Mouse (Mus musculus) cortical plate, adult 2 months (tissue): Measurements from ENCODE around the gene Zfp429. TPM values are rescaled to one million over a fixed set of nuclear protein-coding genes. Genes with fewer than 3 reads are reported as not detected.
"Not testable (repeated sequence)": the region's sequence is repeated elsewhere in the genome, so short reads cannot be mapped to it uniquely, and the experiment has no call there.

ENCODE experiments used
- H3K27ac ChIP-seq: fragments of 200-500 bp; 2 replicates; pipeline ENCODE4 v1.5.1; 2012; ENCODE audit warnings: low read length, control low read depth, inconsistent platforms; ENCODE audit not compliant: insufficient read depth
- H3K4me1 ChIP-seq: fragments of 200-500 bp; 2 replicates; pipeline ENCODE4 v1.6.1; 2011; ENCODE audit warnings: low read length; ENCODE audit not compliant: control insufficient read depth, insufficient read depth
- H3K4me3 ChIP-seq: fragments of 200-500 bp; 2 replicates; pipeline ENCODE4 v1.5.1; 2011; ENCODE audit warnings: mild to moderate bottlenecking, low read length, control low read depth; ENCODE audit not compliant: insufficient read depth
- CTCF ChIP-seq: fragments of 200-500 bp; IDR thresholded peaks from 2 replicates; pipeline ENCODE4 v1.5.1; 2011; ENCODE audit warnings: mild to moderate bottlenecking, control low read depth, low read length; ENCODE audit not compliant: insufficient read depth; ENCODE audit errors: extremely low read depth
- POLR2A ChIP-seq: fragments of 200-500 bp; IDR thresholded peaks from 2 replicates; pipeline ENCODE4 v1.6.1; 2011; ENCODE audit warnings: mild to moderate bottlenecking, low read length, control low read depth; ENCODE audit not compliant: insufficient read depth; ENCODE audit errors: extremely low read depth
- polyA plus RNA-seq: library from polyadenylated mRNA; depleted of rRNA; stranded (reverse); fragments of >200 nt; gene quantifications from 2 replicates; pipeline ENCODE4 v1.2.3, GENCODE M21; 2012; rRNA removed

The Zfp429 gene
- polyA plus RNA-seq, result 3.9 and 4.6 TPM in 2 replicates

DNA sequence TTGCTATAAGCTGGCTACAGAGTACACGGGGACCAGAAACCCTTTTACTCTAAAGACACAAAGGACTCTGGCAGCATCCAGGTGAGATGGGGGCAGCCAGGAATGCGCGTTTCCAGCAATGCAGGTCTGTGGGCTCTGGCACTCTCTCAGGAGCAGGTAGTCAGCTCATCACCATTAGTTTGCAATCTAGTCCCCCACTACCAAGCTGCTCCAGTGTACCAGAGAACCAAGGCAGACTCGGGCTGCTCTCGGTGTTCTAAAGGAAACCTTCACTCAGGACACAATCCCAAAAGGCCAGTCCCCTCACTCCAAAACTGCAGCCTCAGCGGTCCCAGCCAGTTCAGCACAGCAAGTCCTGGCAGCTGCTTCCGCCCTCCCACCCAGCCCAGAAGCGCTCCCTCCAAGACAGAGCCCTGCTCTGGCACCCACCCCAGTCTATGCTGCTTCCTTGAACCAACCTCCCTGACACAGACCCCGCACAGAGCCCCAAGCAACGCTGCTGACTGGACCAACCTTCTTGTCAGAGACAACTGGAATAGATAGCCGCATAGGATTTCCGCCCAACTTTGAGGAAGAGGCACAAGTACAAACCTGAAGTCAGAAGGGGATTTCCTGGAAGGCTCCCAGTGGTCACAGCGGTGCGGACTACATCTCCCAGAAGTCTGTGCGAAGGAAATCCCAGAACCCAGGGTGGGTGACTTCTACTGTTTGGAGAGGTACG lies at the start of gene Zfp429:
Zfp429 (minus strand) TSS at position 637 of the 721 bp plus-strand sequence.
- peak within 1 kb of the TSS; percentile 81 for H3K4me3 ChIP-seq
- H3K27ac ChIP-seq, H3K4me1 ChIP-seq: not testable (repeated sequence)

DNA sequence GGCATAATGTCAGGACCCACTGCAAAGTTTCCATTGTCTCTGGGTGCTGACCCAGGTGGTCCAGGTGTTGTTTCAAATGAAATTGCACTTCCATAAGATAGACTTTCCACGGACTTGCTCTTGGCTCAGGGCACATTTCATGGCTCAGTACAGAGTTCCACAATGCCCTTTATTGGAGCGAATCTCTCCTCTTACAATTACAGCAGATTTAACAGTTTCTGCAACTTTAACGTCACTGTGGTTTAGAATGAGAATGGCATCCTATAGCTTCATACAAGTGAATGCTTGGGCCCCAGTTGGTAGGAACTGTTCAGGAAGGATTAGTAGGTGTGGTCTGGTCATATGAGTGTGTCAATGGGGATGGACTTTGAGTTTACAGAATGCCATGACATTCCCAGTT lies 37.5 kb upstream of the Zfp429 start:
- H3K27ac ChIP-seq, H3K4me1 ChIP-seq, H3K4me3 ChIP-seq: not testable (repeated sequence)

DNA sequence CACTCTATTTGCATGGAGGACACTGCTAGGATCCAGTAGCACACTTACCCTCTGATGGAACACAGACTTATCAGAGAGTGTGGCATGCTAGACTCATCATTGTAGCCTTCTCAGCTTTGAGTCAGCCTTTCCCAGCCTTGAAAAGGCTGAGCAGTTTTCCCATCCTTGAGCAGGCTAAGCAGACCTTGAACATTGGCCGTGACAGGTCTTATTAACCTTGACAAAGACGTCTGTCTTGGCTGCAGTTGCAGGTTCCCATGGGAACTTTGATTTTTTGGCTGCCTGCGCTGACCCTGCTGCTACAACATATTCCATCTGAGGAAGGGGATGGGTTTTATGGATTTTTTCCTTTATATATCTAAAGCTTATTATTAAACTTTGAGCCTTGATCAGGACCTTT lies 28.5 kb upstream of the Zfp429 start:
- Histone ChIP-seq H3K4me3 (no peak overlapping the region), H3K4me1 (no peaks in the 10 kb centered on the region), H3K27ac (no peak overlapping the region)
- TF ChIP-seq POLR2A (no peak), CTCF (no peak)

DNA sequence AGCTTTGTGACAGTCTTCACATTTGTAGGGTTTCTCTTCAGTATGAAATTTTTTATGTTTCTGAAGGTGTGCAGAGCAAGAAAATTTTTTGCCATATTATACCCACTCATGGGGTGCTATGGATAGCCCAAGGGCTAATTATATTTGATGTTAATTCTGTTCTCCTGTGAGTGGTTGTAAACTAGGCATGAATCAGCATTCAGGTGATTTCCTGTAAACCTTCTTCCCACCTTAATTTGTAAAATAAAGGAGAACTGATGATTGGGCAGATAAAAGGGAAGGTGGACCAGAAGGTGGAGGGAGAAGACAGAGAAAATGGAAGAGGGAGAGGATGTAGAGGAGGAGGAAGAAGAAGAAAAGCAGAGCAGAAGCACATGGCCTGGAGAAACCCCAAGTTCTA lies 26.1 kb upstream of the Zfp429 start:
- H3K4me1 ChIP-seq, H3K27ac ChIP-seq, H3K4me3 ChIP-seq: not testable (repeated sequence)

DNA sequence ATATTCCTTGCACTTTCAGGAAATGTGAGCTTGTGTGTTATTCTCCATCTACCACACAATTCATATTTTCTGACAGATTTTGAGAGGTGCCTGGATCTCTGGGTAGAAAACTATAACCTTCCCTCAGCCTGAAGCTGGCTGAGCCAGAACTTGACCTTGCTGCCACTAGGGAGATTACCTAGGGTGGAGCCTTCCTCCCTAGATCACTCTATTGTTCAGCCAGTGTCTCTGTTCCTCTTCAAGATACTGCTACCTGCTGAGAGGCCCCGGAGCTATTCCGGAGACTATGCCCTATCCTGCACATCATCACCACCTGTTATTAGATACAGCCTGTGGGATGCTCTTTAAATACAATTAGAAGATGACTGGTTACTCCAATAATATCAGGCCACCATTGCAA lies 22.9 kb upstream of the Zfp429 start:
- H3K4me3 ChIP-seq, H3K27ac ChIP-seq, H3K4me1 ChIP-seq: not testable (repeated sequence)

DNA sequence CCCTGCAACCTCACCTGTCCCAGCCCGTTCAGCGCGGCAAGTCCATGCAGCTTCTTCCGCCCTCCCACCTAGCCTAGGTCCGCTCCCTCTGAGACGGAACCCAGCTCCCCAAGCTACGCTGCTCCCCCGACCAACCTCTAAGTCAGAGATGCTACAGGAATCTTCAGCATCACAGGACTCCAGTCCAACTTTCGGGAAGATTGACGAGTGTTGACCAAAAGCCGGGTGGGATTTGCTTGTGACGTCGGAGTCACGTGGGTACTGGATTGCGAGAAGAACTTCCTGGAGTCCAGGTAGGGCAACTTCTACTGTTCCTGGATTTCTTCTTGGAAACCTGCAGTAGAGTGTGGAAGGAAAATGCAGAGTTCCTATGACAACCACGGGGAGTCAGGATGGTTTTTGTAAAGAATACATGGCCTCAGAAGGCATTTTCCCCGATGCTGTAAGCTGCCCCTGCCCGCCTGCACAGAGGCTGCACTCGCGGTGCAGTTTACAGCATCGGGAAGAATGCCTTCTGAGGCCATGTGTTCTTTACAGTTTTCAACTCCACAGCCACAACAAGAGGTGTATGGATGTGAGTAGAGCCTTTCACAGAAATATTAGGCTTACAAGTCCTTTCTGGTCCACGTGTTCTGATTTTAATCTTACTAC lies 21.7 kb upstream of the Zfp429 start, which contains the start of gene Zfp459:
Zfp459 (minus strand) TSS at position 212 of the 651 bp plus-strand sequence.
- TF ChIP-seq CTCF (no peak), POLR2A (no peak)
- H3K27ac ChIP-seq, result no peak within 1 kb of the TSS
- H3K4me1 ChIP-seq, result no peaks in the 10 kb centered on the region; the same call in 1 of the 2 replicates
- H3K4me3 ChIP-seq, result peak within 1 kb of the TSS; percentile 81

DNA sequence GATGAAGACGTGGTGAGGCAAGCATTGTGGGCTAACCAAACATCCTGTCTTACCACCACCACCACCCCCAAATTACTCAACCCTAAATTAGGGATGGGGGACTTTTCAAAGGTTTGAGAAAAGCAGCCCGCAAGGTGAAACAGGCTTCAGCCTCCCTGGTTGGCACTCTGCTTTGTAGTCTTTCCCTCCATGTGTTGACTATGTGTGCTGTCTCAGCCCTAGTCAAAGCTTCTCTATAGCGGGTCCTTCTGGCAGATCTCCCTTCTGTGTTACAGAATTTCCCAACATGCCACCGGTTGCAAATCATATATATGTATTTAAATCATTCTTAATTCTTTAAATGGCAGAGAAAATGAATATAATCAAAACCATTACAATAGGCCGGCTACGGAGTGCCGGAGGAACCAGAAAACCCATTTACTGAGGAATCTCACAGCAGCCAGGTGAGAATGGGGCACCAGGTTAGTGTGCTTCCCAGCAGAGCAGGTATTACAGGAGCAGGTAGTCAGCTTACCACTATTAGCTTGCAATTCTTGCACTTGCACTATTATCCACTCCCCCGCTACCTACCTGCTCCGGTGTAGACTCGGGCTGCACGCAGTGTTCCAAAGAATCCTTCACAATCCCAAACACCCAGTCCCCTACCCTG lies 21.1 kb upstream of the Zfp429 start:
- H3K4me1 ChIP-seq, result no peaks in the 10 kb centered on the region; the same call in 1 of the 2 replicates
- no peak overlapping the region for H3K27ac ChIP-seq
- TF ChIP-seq POLR2A, result no peak
- TF ChIP-seq CTCF, result no peak
- H3K4me3 ChIP-seq, result peak overlapping the region; percentile 81

DNA sequence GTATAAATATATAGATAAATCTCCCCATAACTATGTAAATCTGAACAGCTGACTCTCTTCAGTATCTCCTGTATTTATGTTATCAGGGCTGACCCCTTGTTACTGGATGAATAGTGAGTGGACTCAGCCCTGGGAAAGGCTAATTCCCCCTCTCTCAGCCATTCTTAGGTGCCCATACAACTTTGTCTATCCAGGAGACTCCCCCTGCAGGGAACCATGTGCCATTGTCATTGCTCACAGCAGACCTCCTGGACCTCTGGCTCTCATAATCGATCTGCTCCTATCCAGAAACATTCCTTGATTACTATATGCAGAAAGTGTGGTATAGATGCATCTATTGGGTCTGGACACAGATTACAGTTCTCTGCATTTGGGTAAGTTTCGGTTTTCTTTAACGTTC lies 17.2 kb upstream of the Zfp429 start:
- TF ChIP-seq POLR2A (no peak), CTCF (no peak)
- no peaks in the 10 kb centered on the region; the same call in 1 of the 2 replicates for H3K4me1 ChIP-seq
- H3K27ac ChIP-seq, result no peak overlapping the region
- H3K4me3 ChIP-seq, result no peak overlapping the region

DNA sequence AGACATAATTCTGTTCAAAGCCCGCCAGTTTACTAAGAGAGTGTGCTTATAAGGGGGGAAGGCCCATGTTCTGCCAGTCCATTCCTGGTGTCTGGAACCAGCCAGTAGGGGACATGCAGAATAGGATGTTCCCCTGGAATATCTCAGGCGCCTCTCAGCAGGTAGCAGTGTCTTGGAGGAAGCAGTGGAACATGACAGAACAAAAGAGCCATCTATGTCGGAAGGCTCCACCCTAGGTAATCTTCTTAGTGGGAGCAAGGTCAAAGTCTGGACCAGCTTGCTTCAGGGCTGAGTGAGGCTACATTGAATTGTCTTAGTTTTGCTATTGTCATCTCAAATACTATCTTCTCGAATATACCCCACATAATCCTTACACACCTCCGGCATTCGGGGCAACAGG lies 16.1 kb upstream of the Zfp429 start:
- H3K27ac ChIP-seq, result no peak overlapping the region
- no peaks in the 10 kb centered on the region; the same call in 1 of the 2 replicates for H3K4me1 ChIP-seq
- TF ChIP-seq POLR2A, result no peak
- H3K4me3 ChIP-seq, result no peak overlapping the region

DNA sequence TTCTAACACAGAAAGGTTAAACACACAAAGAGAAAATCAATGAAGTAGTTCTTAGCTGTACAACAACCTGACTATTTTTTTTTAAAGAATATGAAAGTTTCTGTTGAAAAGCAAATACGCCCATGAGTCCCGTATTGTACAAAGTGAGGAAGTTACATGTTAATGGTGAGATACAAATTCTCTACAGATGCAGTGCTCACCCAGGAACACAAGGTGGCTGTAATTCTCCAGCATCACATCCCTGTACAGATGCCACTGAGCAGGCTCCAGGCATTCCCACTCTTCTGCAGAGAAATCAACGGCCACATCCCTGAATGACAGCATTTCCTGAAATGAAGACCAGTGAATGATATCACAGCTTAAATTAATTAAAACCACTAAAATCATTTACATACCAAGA lies 14.0 kb upstream of the Zfp429 start:
- H3K4me3 ChIP-seq, H3K4me1 ChIP-seq, H3K27ac ChIP-seq: not testable (repeated sequence)
- TF ChIP-seq CTCF, result peak; percentile 26; the same call in 1 of the 2 replicates

DNA sequence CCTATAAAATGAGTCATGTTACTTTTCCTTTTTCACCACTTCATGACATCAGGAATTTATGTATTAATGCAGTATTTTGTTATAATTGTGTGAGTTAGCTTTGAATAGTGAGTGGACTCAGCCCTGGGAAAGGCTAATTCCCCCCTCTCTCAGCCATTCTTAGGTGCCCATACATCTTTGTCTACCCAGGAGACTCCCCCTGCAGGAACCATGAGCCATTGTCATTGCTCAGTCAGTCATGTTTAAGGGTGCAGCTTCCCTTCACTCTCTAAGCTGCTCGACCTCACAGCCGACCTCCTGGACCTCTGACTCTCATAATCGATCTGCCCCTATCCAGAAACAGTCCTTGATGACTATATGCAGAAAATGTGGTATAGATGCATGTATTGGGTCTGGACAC lies 23.4 kb downstream of the Zfp429 start:
- not testable (repeated sequence) for H3K4me1 ChIP-seq

DNA sequence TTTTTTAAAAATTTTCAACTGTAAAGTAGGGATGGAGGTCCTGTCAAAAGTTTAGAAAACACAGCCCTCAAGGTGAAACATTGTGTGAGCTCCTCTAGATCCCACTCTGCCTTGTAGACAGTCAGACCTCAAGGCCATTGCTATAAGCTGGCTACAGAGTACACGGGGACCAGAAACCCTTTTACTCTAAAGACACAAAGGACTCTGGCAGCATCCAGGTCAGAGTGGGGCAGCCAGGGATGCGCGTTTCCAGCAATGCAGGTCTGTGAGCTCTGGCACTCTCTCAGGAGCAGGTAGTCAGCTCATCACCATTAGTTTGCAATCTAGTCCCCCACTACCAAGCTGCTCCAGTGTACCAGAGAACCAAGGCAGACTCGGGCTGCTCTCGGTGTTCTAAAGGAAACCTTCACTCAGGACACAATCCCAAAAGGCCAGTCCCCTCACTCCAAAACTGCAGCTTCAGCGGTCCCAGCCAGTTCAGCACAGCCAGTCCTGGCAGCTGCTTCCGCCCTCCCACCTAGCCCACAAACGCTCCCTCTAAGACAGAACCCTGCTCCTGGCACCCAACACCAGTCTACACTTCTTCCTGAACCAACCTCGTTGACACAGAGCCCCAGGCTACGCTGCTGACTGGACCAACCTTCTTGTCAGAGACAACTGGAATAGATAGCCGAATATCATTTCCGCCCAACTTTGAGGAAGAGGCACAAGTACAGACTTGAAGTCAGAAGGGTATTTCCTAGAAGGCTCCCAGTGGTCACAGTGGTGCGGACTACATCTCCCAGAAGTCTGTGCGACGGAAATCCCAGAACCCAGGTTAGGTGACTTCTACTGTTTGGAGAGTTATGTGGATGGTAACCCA lies 24.3 kb downstream of the Zfp429 start, which contains the start of the genes Gm28041 and Zfp456:
Gm28041 (minus strand) TSS at position 684 of the 862 bp plus-strand sequence.
Zfp456 (minus strand) TSS at position 761 of the 862 bp plus-strand sequence.
- not testable (repeated sequence) for H3K4me1 ChIP-seq, H3K27ac ChIP-seq
- peak within 1 kb of the TSS; percentile 47 for H3K4me3 ChIP-seq

More for the DNA sequence above, 23.4 kb downstream of the Zfp429 start:
- not testable (repeated sequence) for H3K4me3 ChIP-seq, H3K27ac ChIP-seq
